Mouse (Mus musculus) lung, adult 2 months (tissue): ENCODE results near the gene Setx.

Experiments used
- CTCF ChIP-seq: fragments of 200-500 bp; IDR thresholded peaks from 2 replicates; pipeline ENCODE4 v1.5.1; 2011; ENCODE audit warnings: mild to moderate bottlenecking, low read length, control low read depth; ENCODE audit not compliant: insufficient read depth
- POLR2A ChIP-seq: fragments of 200-500 bp; IDR thresholded peaks from 2 replicates; pipeline ENCODE4 v1.6.1; 2011; ENCODE audit warnings: low read depth, mild to moderate bottlenecking, control low read depth, low read length, borderline replicate concordance; ENCODE audit errors: extremely low read depth

DNA sequence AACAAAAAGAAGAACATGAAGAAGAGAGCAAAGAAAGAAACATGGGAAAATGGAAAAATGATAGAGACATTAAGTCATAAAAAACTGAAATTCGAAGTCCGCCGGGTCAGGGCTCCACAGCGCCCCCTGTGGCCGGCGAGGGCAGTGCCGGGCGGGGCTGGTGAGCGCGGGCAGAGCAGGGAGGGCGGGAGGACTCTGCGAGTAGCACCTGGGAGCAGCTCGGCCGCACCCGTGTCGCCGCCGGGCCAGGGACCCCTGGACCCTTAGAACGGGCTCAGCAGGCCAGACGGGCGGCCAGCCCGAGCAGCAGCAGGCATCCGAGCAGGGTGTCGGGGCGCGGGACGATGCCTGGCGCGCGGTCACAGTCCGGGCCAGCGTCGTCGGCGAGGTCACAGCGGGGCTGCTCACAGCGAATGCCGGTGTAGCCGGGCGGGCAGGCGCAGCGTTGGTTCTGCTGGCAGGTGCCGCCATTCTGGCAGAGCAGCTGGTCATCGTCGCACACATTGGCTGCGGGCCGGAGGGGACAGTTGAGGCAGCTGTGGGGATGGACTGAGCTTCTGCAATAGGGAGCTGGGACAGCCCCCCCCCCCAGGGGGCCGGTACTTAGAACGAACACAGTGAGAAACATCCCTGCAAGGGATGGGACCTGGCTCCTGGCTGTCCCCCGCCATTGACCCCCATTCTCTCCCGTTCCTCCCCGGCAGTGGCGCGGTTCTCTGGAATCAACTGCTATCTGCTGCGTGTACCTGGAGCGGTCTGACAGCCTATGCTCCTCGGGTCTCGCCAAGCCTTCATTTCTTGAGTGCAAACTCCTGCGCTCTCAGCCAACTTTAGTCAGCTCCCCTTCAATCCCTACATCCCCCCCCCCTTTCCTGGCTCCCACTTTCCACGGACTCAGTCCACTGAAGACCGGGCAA lies 70.8 kb downstream of the Setx start:
- TF ChIP-seq POLR2A = no peak
- TF ChIP-seq CTCF = peak; percentile 59
